Mouse (Mus musculus): ENCODE results near the gene Lgi2. TPM values are rescaled to one million over a fixed set of nuclear protein-coding genes. Genes with fewer than 3 reads are reported as not detected.

The Lgi2 gene
- polyA plus RNA-seq, 1 experiment from 2014 or later: 1.8 TPM

DNA sequence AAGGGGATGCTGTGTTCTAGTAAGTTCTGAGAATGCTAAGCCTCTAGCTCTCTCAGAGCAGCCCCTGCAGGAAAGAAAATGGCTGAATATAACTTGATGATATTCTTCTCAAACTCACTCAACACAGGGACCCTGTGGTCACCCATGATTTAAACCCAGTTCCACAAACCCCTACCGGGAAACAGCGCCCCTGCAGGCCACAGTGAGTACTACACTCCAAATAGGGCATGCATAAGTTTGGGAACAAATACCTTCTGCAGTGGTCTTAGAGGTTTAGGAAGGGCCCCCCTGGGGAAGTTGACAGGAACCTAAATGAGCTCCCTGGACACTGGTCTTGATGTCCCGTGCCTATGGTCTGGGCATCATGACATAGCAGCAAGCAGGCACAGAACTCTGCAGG, 19.3 kb downstream of the Lgi2 start:
- no peak overlapping the region for H3K9ac ChIP-seq (ENCODE audit: low read depth, low read length)
- no peaks in the 10 kb centered on the region for H3K9me3 ChIP-seq (ENCODE audit: control insufficient read depth)
- H3K4me2 ChIP-seq (replicated peaks; ENCODE audit: low read depth): no peak overlapping the region
- H3K27ac ChIP-seq (ENCODE audit: low read depth, low read length): no peak overlapping the region
- H3K36me3 ChIP-seq (ENCODE audit: control insufficient read depth, insufficient read depth): no peaks in the 10 kb centered on the region
- no peak overlapping the region for H3K4me3 ChIP-seq (ENCODE audit: low read depth, low read length)
- no peaks in the 10 kb centered on the region for H3K4me1 ChIP-seq (replicated peaks; ENCODE audit: control insufficient read depth, insufficient read depth, low read length)
- 50% methylated on average over 3 of the region's 3 CpGs for WGBS
- no peak for ATAC-seq
- peak; percentile 82 for TF ChIP-seq CTCF (IDR thresholded peaks at IDR 0.05; ENCODE audit: low read depth)
- H3K27me3 ChIP-seq (replicated peaks; ENCODE audit: control insufficient read depth, insufficient read depth, low read length): no peaks in the 10 kb centered on the region

DNA sequence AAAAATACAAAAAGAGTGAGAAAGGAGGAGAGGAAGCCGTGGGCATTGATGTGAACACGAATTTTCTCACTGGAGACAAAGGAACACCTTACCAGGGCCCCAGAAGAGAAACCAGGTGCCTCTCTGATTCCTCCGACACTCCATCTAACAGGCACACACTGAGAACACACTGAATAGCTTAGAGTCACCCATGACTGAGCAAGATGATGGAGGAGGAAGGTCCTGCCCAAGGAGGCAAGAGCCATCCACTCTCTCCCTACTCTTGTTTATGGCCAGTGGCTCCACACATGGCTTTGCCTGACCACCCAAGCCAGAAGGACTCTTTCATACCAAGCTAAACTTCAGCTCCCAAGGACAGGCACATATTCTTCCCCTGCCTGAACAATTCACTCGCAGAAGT, 22.5 kb downstream of the Lgi2 start:
- no peak for TF ChIP-seq CTCF (IDR thresholded peaks at IDR 0.05; ENCODE audit: low read depth)
- no peak overlapping the region for H3K9ac ChIP-seq (ENCODE audit: low read depth, low read length)
- H3K4me1 ChIP-seq (replicated peaks; ENCODE audit: control insufficient read depth, insufficient read depth, low read length): no peaks in the 10 kb centered on the region
- ATAC-seq: no peak
- H3K27ac ChIP-seq (ENCODE audit: low read depth, low read length): no peak overlapping the region
- no peaks in the 10 kb centered on the region for H3K27me3 ChIP-seq (replicated peaks; ENCODE audit: control insufficient read depth, insufficient read depth, low read length)
- no peaks in the 10 kb centered on the region for H3K9me3 ChIP-seq (ENCODE audit: control insufficient read depth)
- no peak overlapping the region for H3K4me2 ChIP-seq (replicated peaks; ENCODE audit: low read depth)
- H3K4me3 ChIP-seq (ENCODE audit: low read depth, low read length): no peak overlapping the region
- WGBS: 93% methylated on average over 4 of the region's 4 CpGs
- no peaks in the 10 kb centered on the region for H3K36me3 ChIP-seq (ENCODE audit: control insufficient read depth, insufficient read depth)

GRCm38 (mm10) chr5:52540186-52540585, 26.1 kb downstream of the Lgi2 start:
- H3K9me3 ChIP-seq (ENCODE audit: control insufficient read depth): no peaks in the 10 kb centered on the region
- H3K4me3 ChIP-seq (ENCODE audit: low read depth, low read length): no peak overlapping the region
- ATAC-seq: no peak
- no peaks in the 10 kb centered on the region for H3K36me3 ChIP-seq (ENCODE audit: control insufficient read depth, insufficient read depth)
- H3K9ac ChIP-seq (ENCODE audit: low read depth, low read length): no peak overlapping the region
- H3K4me2 ChIP-seq (replicated peaks; ENCODE audit: low read depth): no peak overlapping the region
- 41% methylated on average over 3 of the region's 3 CpGs for WGBS
- H3K27me3 ChIP-seq (replicated peaks; ENCODE audit: control insufficient read depth, insufficient read depth, low read length): no peaks in the 10 kb centered on the region
- no peak overlapping the region; the same call in 1 of the 2 replicates for H3K27ac ChIP-seq (ENCODE audit: low read depth, low read length)
- TF ChIP-seq CTCF (IDR thresholded peaks at IDR 0.05; ENCODE audit: low read depth): no peak
- no peaks in the 10 kb centered on the region for H3K4me1 ChIP-seq (replicated peaks; ENCODE audit: control insufficient read depth, insufficient read depth, low read length)

GRCm38 (mm10) chr5:52539483-52539882, 26.8 kb downstream of the Lgi2 start:
- Histone ChIP-seq H3K9me3 (ENCODE audit: control insufficient read depth) (no peaks in the 10 kb centered on the region), H3K9ac (ENCODE audit: low read depth, low read length) (no peak overlapping the region), H3K4me3 (ENCODE audit: low read depth, low read length) (no peak overlapping the region), H3K27me3 (replicated peaks; ENCODE audit: control insufficient read depth, insufficient read depth, low read length) (no peaks in the 10 kb centered on the region), H3K36me3 (ENCODE audit: control insufficient read depth, insufficient read depth) (no peaks in the 10 kb centered on the region), H3K4me2 (replicated peaks; ENCODE audit: low read depth) (no peak overlapping the region), H3K4me1 (replicated peaks; ENCODE audit: control insufficient read depth, insufficient read depth, low read length) (no peaks in the 10 kb centered on the region), H3K27ac (ENCODE audit: low read depth, low read length) (no peak overlapping the region)
- no peak for ATAC-seq
- no peak for TF ChIP-seq CTCF (IDR thresholded peaks at IDR 0.05; ENCODE audit: low read depth)

- no peak for TF ChIP-seq CTCF (IDR thresholded peaks at IDR 0.05; ENCODE audit: low read depth)
- Histone ChIP-seq H3K9me3 (ENCODE audit: control insufficient read depth) (no peaks in the 10 kb centered on the region), H3K4me2 (replicated peaks; ENCODE audit: low read depth) (no peak overlapping the region), H3K27me3 (replicated peaks; ENCODE audit: control insufficient read depth, insufficient read depth, low read length) (no peaks in the 10 kb centered on the region), H3K4me3 (ENCODE audit: low read depth, low read length) (no peak overlapping the region), H3K27ac (ENCODE audit: low read depth, low read length) (no peak overlapping the region), H3K36me3 (ENCODE audit: control insufficient read depth, insufficient read depth) (no peaks in the 10 kb centered on the region), H3K4me1 (replicated peaks; ENCODE audit: control insufficient read depth, insufficient read depth, low read length) (no peaks in the 10 kb centered on the region; the same call in 1 of the 2 replicates), H3K9ac (ENCODE audit: low read depth, low read length) (no peak overlapping the region)
- peak; percentile 73 for ATAC-seq
- 33% methylated on average over 7 of the region's 7 CpGs for WGBS
These were observed 29.2 kb downstream of the Lgi2 start for GRCm38 (mm10) chr5:52537024-52537423.

GRCm38 (mm10) chr5:52534798-52535590, 31.3 kb downstream of the Lgi2 start:
- ATAC-seq: no peak
- no peak for TF ChIP-seq CTCF (IDR thresholded peaks at IDR 0.05; ENCODE audit: low read depth)
- Histone ChIP-seq H3K4me2 (replicated peaks; ENCODE audit: low read depth) (no peak overlapping the region), H3K4me3 (ENCODE audit: low read depth, low read length) (no peak overlapping the region), H3K36me3 (ENCODE audit: control insufficient read depth, insufficient read depth) (no peaks in the 10 kb centered on the region), H3K4me1 (replicated peaks; ENCODE audit: control insufficient read depth, insufficient read depth, low read length) (no peaks in the 10 kb centered on the region; the same call in 1 of the 2 replicates), H3K27ac (ENCODE audit: low read depth, low read length) (no peak overlapping the region), H3K9ac (ENCODE audit: low read depth, low read length) (no peak overlapping the region), H3K9me3 (ENCODE audit: control insufficient read depth) (no peaks in the 10 kb centered on the region), H3K27me3 (replicated peaks; ENCODE audit: control insufficient read depth, insufficient read depth, low read length) (no peaks in the 10 kb centered on the region)
- 53% methylated on average over 14 of the region's 14 CpGs for WGBS
